Mouse (Mus musculus) gastrocnemius, postnatal 36 days (tissue): ENCODE data around the gene Mmrn1. TPM values are rescaled to one million over a fixed set of nuclear protein-coding genes. Genes with fewer than 3 reads are reported as not detected.

ENCODE experiments used
- DNase-seq, 2 experiments: peaks; one replicate each; pipeline ENCODE4 v3.0.0; 2022
- intact Hi-C: fragments of 180-260 bp; cut with DNase I; formaldehyde crosslinking; loops from one replicate; pipeline ENCODE4 v1.15.1; 2025
- total RNA-seq, 2 experiments: library from RNA; stranded (reverse); gene quantifications; 2 replicates each; pipeline ENCODE4 v1.2.3; 2021

Mmrn1 gene
- total RNA-seq, 2 experiments from 2014 or later = 0.97 to 1.9 TPM

GRCm38 (mm10) chr6:60987804-60988203, 63.0 kb downstream of the Mmrn1 start:
- intact Hi-C loops = loop anchor here (5.0 kb wide), 1 partner anchor 314 kb away; no protein-coding TSS in a partner anchor
- DNase-seq = no peak

- intact Hi-C loops = no loop called here
- DNase-seq = no peak
Measured at GRCm38 (mm10) chr6:60992366-60992765, 67.6 kb downstream of the Mmrn1 start.

GRCm38 (mm10) chr6:60993386-60994108, 68.8 kb downstream of the Mmrn1 start:
- no peak for DNase-seq
- intact Hi-C loops = no loop called here

GRCm38 (mm10) chr6:60994114-60994513, 69.3 kb downstream of the Mmrn1 start:
- no peak for DNase-seq
- intact Hi-C loops = no loop called here

- no peak for DNase-seq
- intact Hi-C loops = no loop called here
Measured at GRCm38 (mm10) chr6:60994521-60994920, 69.7 kb downstream of the Mmrn1 start.

GRCm38 (mm10) chr6:60995596-60995995, 70.8 kb downstream of the Mmrn1 start:
- no peak for DNase-seq
- intact Hi-C loops = no loop called here

GRCm38 (mm10) chr6:60996328-60996727, 71.6 kb downstream of the Mmrn1 start:
- intact Hi-C loops = no loop called here
- no peak for DNase-seq

- no peak for DNase-seq
- intact Hi-C loops = no loop called here
Measured at GRCm38 (mm10) chr6:61001003-61001790, 76.4 kb downstream of the Mmrn1 start.

GRCm38 (mm10) chr6:61003916-61004765, 79.4 kb downstream of the Mmrn1 start:
- intact Hi-C loops = no loop called here
- DNase-seq = no peak

- no peak for DNase-seq
- intact Hi-C loops = no loop called here
Measured at GRCm38 (mm10) chr6:61013780-61014179, 89.0 kb downstream of the Mmrn1 start.

GRCm38 (mm10) chr6:61019689-61020088, 94.9 kb downstream of the Mmrn1 start:
- intact Hi-C loops = no loop called here
- no peak for DNase-seq

GRCm38 (mm10) chr6:61020995-61021394, 96.2 kb downstream of the Mmrn1 start:
- intact Hi-C loops = no loop called here
- no peak for DNase-seq

- no peak for DNase-seq
- intact Hi-C loops = no loop called here
Measured at GRCm38 (mm10) chr6:61033251-61033650, 108.5 kb downstream of the Mmrn1 start.

Other genes with a start within 250 kb of the Mmrn1 start
- 1 to 10 TPM in 1 of 2 experiments, under 1 TPM in 1; 0.54 to 1.5 TPM for gene Snca, start 95.1 kb upstream of the Mmrn1 start, total RNA-seq